Mouse (Mus musculus) fibroblast of lung, adult 2 months (primary cell): ENCODE data around the gene Emilin3.

Experiments
- DNase-seq: peaks from one replicate; pipeline ENCODE4 v3.0.0-alpha.2; 2011; ENCODE audit warnings: low read depth

Gene Emilin3

DNA sequence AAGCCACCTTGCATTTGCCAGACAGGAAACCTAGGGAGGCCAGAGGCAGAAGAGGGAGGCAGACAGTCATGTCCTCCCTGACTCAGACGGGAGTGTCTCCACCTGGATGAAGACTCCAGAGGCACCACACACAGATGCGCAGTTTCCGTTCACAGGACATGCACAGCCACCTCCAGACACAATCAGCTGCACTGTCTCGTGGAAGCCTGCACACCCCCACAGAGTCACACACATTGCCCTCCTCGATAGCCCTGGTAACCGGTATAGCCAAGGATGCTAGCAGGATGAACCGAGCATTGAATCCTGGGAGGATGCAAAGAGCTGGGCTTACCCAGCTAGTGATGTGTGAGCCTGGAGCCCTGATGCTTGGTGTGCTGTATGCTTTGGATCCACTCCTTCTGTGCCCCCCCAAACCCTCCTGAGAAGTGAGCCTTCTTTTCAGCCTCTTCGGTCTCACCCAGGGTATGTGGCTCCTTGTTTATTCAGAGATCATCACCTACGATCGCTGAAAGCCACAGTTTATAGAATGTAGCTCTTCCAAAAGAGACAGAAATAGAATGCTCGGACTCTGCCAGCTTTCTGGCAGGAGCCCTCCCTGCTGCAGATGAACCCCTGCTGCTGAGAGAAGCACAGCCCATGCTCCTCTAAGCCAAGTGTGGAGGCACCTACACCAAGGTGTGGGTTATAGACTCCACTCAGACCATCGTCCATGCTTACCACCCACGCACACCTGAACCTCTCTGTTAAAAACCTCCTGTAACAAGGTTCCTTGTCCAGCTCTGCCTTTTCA lies 3.9 kb upstream of the Emilin3 start:
- DNase-seq = no peak

DNA sequence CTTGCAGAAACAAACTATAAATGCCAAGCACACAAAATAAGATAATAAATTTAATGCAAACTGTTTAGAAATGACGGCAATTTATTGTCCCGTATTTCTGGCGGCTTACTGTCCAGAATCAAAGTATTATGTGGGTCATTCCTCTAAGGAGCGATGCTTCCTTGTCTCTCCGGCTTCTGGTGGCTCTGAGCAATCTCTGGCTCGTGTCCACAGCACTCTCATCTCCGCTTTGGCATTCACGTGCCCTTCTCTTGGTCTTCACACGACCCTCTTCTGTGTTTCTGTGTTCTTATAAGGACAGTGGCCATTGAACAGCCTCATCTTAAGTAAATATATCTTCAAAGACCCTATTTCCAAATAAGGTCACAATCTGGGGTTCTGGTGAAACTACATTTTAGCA lies 2.5 kb upstream of the Emilin3 start:
- no peak for DNase-seq

DNA sequence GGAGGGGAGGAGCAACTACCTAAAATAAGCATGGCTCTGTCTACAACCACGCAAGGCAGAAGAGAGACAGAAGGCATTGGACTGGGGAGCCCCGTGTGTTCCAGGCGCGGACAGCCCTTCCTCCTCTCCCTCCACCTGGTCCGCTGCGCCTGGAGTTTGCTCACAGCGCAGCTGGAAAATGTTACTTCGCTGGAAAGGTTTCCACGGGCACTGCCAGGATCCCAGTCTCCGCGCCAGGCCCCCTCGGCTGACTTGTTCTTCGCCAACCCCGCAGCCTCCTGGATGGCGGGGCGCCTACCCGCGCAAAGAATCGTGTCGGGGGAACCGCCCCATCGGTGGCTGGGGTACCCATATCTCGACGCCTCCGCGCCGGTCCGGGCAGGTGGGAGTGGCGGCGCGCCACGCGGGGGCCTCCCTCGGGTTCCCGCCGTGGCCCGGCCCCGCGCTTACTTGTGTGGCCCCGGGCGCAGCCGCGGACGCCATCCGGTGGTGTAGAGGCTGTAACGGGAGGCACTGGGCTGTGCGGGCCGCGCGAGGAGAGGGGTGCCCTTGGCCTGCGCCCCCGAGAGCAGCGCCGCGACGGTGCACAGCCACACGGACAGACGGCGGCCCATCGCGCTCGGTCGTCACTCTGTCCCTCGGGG lies 448 bp downstream of the Emilin3 start:
- DNase-seq = no peak

DNA sequence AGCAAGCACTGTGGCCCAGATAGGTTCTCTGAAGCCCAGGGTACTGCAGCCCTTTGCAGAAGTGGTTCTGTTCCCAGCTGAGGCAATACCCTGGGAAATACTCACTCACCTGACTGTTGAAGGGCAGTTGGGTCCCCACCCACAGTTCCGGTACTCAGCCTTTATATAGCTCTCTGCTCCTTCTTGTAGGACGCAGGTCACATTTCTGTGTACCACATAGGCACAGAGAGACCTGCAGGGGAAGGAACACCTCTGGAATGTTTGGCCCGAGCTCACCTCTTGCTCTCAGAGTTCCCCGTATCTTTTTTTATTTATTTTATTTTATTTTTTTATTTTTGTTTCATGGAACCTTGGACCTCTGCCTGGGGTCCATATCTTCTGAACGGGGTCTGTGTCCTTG lies 1.5 kb downstream of the Emilin3 start:
- no peak for DNase-seq

DNA sequence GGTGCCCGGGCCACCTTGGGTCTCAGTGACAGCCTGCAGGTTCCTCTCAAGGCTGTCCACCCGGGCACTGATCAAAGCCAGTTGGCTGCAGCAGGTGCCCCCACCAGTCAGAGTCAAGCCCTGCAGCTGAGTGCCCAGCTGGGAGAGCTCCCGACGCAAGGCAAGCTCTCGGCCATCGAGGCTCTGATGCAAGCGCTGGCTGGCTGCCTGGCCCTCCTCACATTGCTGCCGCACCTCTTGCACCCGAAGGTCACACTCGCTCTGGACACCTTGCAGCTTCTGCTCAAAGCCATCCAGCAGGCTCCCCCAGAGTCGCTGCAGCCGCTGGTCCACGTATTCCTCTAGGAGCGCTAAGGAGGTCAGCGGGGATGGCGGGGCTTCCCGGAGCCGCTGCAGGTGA lies 3.5 kb downstream of the Emilin3 start:
- DNase-seq = no peak

DNA sequence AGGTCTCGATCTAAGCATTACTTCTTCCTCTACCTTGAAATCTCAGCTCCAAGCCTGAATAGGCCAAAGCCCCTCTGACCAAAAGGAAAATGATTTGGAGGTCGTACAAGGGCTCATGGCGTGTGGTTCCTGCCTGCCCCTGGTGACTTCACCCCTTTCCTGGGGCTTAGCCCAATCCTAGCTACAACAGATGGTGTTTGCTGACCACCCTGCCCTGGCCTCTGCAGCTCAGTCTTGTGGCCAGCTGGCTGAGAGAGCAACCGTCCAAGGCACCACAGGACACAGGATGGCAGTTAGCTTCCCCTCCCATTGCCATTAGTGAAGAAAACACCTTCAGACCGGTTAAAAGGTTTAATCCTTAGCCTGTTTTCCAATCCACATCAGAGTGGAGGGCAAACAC lies 6.0 kb downstream of the Emilin3 start:
- DNase-seq = no peak

GRCm38 (mm10) chr2:160905301-160905700 lies 6.8 kb downstream of the Emilin3 start:
- no peak for DNase-seq

DNA sequence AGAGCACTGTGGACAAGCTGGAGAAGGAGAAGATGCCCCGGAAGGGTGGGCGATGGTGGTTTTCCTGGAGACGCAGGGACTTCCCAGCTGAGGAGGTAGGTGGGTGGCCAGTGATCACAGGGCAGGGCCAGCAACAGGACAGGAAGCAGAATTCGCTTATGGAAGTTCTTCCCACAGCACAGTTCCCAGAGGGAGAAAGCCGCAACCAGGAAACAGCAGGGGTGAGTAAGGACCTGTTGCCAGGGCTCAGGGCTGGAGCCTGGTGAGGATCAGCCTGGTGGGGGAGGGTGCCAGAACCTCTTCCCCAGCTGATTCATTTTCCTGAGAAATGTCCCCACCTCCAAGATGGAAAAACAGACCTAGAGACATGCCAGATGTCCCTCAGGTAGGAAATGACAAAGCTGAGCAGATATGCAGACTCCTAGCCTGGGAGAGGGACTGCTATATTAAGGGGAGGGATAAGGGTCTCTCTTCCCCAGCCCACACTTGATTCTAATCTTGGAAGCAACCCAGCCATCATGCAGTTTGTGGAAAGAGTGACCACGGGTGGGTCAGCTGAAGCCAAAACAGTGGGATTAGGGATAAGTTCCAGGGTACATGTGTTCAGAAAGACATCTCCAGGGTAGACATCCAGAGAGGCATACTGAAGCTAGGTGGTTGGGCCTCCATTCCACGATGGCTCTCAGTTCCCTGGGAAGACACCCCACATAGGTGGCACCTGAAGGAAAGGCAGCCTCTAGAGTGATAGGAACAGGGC lies 10.3 kb downstream of the Emilin3 start:
- DNase-seq = no peak

GRCm38 (mm10) chr2:160891697-160892096 lies 20.4 kb downstream of the Emilin3 start:
- no peak for DNase-seq

DNA sequence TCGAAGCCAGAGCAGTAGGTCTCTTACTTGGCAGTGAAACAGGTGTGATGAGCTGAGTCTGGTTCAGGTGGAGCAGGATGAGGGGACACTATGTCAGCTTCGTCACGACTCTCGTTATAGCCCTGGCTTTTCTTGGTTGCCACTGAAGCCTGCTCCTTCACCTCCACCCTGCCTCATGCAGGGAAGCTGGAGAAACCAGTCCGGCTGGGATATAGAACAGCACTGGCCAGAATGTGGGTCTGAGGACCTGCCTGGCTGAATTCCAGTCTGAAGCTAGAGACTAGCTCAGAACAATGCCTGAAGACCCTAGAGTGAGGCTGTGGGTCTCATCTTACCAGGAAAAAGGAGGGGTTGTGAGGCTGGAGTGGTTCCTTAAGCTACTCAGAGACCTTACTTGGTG lies 21.1 kb downstream of the Emilin3 start:
- no peak for DNase-seq

DNA sequence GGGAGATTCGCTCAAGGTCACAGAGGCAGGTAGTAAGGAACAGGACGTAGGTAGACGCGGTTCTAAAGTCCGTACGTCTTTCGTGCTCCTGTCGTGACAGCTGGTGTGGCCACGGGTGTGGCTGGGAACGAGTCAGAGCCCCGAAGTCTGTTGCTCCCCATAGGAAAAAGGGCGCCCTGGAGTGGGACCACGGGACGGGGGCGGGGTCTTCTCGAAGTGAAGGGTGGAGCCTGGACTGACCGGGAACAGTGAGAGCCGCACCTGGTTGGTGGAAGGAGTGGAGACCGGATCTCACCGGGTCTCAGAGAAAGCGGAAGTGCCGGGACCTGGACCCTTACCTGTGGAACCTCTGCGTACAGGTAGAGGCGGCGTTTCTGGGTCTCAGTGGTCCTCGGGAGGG lies 24.3 kb downstream of the Emilin3 start:
- no peak for DNase-seq

DNA sequence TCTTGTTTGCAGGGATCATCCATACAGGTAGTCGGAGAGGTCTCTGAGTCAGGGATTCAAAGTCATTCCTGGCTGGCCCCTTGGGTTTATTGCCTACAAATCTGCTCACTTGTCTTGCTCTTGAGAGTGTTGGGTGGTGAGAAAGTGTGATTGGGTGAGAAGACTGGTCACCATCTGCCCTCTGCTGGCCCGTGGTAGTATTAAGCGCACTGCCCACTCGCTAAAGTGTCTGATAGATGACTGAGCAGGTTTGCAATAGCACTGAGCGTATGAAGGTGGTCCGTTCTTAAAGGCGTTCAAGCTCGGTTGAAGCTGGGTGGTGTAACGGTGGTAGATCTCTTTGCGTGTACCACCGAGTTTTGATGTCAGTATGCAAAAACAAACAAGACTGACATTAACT lies 24.8 kb downstream of the Emilin3 start:
- DNase-seq = peak; percentile 67

- DNase-seq = no peak
Observed at GRCm38 (mm10) chr2:160886221-160886620, 25.9 kb downstream of the Emilin3 start.

DNA sequence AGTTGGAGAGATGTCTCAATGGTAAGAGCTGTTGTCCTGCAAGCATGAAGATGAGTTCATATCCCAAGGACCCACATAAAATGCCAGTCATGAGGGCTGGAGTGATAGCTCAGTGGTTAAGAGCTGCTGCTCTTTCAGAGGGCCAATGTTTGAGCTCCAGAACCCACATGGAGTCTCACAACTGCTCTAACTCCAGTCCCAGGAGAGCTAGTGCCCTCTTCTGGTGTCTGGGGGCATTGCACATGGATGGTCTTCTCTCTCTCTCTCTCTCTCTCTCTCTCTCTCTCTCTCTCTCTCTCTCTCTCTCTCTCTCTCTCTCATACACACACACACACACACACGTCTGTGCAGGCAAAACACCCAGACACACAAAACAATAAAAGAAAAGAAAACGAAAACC lies 27.3 kb downstream of the Emilin3 start:
- no peak for DNase-seq

DNA sequence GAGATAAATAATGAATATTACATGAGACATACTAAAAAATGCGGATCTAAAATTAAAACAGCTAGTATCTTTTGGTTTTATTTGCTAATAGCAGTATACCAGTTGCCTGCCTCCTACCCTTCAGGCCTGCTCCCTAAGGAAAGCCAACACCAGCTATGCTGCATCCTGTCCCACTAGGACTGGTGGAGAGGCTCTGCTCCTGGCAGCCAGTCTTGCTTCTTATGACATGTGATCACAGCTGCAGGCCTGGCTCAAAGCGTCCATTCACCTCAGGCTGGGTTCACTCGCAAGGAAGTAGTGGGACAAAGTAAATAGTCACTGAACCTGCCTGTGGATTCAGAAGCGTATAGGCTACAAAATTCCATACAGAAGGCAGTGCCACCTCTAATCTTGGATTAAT lies 28.2 kb downstream of the Emilin3 start:
- DNase-seq = no peak

DNA sequence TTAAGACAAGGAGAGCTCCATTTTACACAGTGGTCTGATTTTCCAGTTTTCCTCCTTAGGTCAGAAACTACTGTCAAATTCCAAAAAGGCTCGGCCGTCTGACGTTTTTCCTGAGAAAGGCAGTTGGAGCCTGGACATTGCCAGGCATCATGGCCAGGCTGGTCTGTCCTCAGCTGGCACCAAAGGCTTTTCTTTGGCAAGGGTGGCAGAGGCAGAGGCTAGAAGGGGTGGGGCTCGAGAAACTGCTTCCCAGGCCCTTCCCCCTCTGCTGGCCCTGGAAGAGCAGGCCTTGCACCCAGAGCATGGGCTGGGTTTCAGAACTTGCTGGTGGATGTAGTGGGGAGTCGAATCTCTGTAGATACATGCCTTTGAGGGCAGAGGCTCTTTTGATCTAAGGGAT lies 29.7 kb downstream of the Emilin3 start:
- no peak for DNase-seq

DNA sequence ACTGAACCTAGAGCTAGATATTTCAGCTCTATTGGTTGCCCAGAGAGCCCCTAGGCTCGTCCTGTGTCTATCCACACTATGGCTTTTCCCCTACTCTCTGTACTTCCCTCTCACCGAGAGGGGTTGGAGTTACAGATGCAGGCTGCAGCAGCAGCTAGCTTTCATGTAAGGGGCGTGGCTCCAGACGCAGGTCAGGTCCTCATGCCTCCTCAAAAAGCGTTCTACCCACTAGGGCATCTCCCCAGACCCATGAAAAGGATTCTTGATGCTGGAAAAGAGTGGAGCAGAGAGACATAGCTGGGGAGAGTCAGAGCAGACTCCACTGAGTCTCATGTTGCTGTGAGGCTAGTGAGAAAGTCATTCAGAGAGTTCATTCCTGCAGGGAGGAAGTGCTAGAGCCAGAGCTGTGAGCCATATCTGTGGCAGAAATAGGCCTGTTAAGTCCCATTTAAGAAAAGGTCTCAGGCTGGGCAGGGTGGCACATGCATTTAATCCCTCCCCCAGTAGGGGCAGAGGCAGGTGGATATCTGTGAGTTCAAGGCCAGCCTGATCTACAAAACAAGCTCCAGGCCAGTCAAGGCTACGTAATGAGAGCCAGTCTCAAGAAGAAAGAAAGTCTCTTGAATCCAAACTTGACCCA lies 30.5 kb downstream of the Emilin3 start:
- no peak for DNase-seq

GRCm38 (mm10) chr2:160880453-160881195 lies 31.5 kb downstream of the Emilin3 start, which contains the start of gene Lpin3:
Lpin3 (plus strand) TSS chr2:160880670.
- DNase-seq = peak; percentile 82

DNA sequence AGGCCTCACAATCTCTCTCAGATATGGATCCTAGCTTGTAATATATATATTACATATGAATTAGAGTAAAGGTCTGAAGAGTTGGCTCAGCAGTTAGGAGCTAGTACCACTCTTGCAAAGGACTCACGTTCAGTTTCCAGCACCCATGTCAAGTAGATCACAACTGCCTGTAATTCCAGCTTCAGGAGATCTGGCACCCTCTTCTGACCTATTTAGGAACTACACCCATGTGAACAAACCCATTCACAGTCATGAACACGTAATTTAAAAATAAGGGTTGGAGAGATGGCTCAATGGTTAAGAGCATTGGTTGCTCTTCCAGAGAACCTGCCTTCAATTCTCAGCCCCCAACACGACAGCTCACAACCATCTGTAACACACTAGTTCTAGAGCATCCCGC lies 36.0 kb downstream of the Emilin3 start:
- DNase-seq = no peak

GRCm38 (mm10) chr2:160874231-160874877 lies 37.8 kb downstream of the Emilin3 start:
- no peak for DNase-seq

DNA sequence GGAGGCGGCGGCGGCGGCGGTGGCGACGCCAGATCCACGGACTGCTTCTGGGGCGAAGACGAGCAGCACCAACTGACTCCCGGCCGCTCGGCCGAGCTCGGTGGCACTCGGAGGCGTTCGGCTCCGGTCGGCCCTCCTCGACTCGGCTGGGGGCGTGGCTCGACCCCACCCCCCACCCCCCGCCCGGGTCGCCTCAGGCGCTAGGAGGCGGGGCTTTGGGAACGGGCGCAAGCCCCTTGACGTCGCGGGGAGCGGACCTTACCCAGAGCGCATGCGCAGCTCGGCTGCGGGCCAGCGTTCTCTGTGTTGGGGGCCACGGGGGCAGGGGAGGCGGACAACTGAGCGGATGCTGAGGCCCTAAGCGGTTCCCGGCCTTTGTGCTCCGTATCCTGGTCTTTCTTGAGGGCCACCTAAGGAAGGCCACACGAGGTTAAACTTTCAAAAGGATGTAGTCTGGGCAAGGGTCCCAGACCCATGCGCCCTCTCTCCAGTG lies 39.2 kb downstream of the Emilin3 start, which contains the start of gene Zhx3:
Gene Zhx3 (minus strand): TSS at position 109 of the 493 bp plus-strand sequence.
- DNase-seq = peak; percentile 66
